Mouse (Mus musculus): ENCODE results near the gene Usp40.

- TF ChIP-seq FLI1 (IDR thresholded peaks at IDR 0.05; ENCODE audit: low read length) (no peak), GATA1 (IDR thresholded peaks at IDR 0.05; ENCODE audit: borderline replicate concordance, low read length) (no peak)
These were observed 88.2 kb downstream of the Usp40 start for GRCm38 (mm10) chr1:87920056-87920614.

All from megakaryocyte, embryonic 14.5 days (primary cell).